Mouse (Mus musculus) neutrophil, adult 59 days (primary cell): ENCODE data around the gene Gm21761. TPM values are rescaled to one million over a fixed set of nuclear protein-coding genes. Genes with fewer than 3 reads are reported as not detected.

Experiments used
- total RNA-seq, 2 experiments: library from RNA; stranded (reverse); gene quantifications; 1 replicate in 1 of 2; 2 replicates in 1 of 2; pipeline ENCODE4 v1.2.4; 2023

The Gm21761 gene
- not detected for total RNA-seq

DNA sequence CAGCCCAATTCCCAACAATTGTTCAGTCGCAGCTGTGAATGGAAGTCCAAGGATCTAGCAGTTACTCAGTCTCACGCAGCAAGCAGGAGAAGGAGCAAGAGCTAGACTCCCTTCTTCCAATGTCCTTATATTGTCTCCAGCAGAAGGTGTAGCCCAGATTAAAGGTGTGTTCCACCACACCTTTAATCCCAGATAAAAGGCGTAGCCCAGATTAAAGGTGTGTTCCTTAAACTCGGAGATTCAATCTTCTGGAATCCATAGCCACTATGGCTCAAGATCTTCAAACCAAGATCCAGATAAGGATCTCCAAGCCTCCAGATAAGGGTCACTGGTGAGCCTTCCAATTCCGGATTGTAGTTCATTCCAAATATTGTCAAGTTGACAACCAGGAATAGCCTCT lies at the start of gene Gm21761:
Gene Gm21761 (minus strand): TSS at position 101 of the 400 bp plus-strand sequence.

DNA sequence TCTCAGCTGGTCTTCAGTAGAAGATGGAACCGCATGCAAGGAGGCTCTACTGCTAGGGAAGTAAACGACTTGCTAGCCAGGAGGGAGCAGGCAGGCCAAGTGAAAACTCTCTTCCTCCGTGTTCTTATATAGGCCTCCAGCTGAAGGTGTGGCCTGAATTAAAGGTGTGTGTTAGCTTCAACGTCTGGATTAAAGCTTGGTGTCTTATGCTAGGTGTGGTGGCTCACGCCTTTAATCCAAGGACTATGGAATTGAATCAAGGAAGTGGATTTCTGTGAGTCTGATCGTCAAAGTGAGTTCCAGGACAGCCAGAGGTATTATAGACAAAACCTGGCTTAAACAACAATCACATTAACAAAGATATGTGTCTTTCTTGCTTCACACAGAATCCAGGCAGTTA lies 21.6 kb upstream of the Gm21761 start, which contains the start of gene B020031M17Rik:
Gene B020031M17Rik (minus strand): TSS at position 101 of the 400 bp plus-strand sequence.

DNA sequence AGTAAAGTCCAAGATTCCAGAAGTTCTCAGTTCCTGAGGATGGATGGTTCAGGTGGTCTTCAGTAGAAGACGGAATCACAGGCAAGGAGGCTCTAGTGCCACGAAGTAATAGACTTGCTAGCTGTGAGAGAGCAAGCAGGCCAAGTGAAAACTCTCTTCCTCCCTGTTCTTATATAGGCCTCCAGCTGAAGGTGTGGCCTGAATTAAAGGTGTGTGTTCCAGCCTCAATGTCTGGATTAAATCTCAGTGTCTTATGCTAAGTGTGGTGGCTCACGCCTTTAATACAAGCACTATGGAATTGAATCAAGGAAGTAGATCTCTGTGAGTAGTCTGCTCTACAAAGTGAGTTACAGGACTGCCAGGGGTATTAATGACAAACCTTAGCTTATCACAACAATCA lies 34.4 kb downstream of the Gm21761 start, which contains the start of gene Tcstv1:
Gene Tcstv1 (minus strand): TSS at position 101 of the 400 bp plus-strand sequence.

Other genes starting within 250 kb of the Gm21761 start
- 10 to 100 TPM; 18.8 to 21.2 TPM for gene Hmgcs1, start 238.9 kb downstream of the Gm21761 start, total RNA-seq
- under 1 TPM; 0.42 to 0.75 TPM for gene Nim1k, start 173.4 kb downstream of the Gm21761 start, total RNA-seq
- 10 to 100 TPM; 43.0 to 47.8 TPM for gene Zfp131, start 138.4 kb downstream of the Gm21761 start, total RNA-seq
- gene AF067063, start 99.1 kb downstream of the Gm21761 start, total RNA-seq = not detected
- gene D13Ertd608e, start 93.3 kb downstream of the Gm21761 start, total RNA-seq = not detected
- not detected for gene Tcstv1, start 34.5 kb downstream of the Gm21761 start, total RNA-seq
- gene B020031M17Rik, start 21.5 kb upstream of the Gm21761 start, total RNA-seq = not detected
- gene Gm36079, start 97.7 kb upstream of the Gm21761 start, total RNA-seq = 1 to 10 TPM; 3.7 to 8.5 TPM
- gene Gm21188, start 122.9 kb upstream of the Gm21761 start, total RNA-seq = 10 to 100 TPM; 62.1 TPM
- gene Gm20767, start 211.0 kb upstream of the Gm21761 start, total RNA-seq = not detected
- gene Gm21818, start 243.2 kb upstream of the Gm21761 start, total RNA-seq = not detected